Mouse (Mus musculus) adrenal gland, postnatal 36 days (tissue): Measurements from ENCODE around the gene Ntn4. TPM values are rescaled to one million over a fixed set of nuclear protein-coding genes. Genes with fewer than 3 reads are reported as not detected.

Source experiments
- DNase-seq, 2 experiments: peaks; one replicate each; pipeline ENCODE4 v3.0.0; 2021; ENCODE audit warnings: mixed read lengths in 1 of 2
- total RNA-seq, 2 experiments: library from RNA; stranded (reverse); gene quantifications; 2 replicates each; pipeline ENCODE4 v1.2.3; 2021

Gene Ntn4
- total RNA-seq, 2 experiments from 2014 or later = 14.7 to 15.2 TPM

DNA sequence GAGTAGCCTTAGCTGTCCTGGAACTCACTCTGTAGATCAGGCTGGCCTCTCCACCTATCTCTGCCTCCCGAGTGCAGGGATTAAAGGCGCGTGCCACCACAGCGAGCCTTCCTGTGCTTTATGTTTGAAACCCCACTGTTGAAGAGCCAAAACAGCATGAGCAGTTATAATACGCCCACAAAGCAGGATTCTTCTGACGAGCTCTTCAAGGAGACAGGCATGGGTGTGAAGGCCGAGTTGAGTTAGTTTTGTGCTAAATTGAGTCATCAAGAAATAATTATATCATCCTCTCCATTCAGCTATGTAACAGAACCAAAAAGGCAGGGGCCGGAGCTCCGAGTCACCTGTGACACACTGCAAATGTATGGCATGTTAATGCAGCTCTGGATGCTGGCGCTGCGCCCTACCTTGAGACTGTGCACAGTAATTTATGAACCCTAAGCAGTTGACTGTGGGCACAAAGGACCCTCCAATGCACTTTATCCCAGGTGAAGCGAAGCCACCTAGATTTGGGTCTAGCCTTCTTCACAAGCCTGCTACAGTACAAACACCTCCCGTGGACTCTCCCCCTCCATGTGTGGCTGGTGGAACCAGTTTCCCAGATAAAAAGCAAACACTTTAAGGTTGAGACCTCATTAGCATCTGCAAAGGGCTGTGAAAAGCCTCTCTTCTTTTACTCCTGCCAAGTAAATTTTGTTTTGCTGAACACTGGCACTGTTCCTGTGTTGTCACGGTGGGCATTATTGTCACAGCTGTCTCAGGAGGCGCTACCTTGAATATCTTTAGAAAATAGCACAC is 142.9 kb downstream of the Ntn4 start:
- DNase-seq = peak; percentile 22 to 30

Other genes starting within 250 kb of the Ntn4 start
- 10 to 100 TPM; 59.8 to 61.4 TPM for gene Lta4h, start 187.3 kb upstream of the Ntn4 start, total RNA-seq
- under 1 TPM; 0.23 to 0.63 TPM for gene Hal, start 151.9 kb upstream of the Ntn4 start, total RNA-seq
- under 1 TPM in 1 of 2 experiments, not detected in 1; 0.17 TPM for gene Amdhd1, start 100.6 kb upstream of the Ntn4 start, total RNA-seq
- gene Ccdc38, start 100.0 kb upstream of the Ntn4 start, total RNA-seq = not detected
- gene Snrpf, start 51.0 kb upstream of the Ntn4 start, total RNA-seq = 10 to 100 TPM; 15.3 to 17.3 TPM
- not detected for gene Usp44, start 190.9 kb downstream of the Ntn4 start, total RNA-seq